Mouse (Mus musculus) urinary bladder, adult 18-20 months (tissue): ENCODE data around the gene Gpr146.
A peak's percentile ranks its signal among the peaks of the same experiment; 100 is the strongest.

Experiments used
- DNase-seq, 2 experiments: peaks; one replicate each; pipeline ENCODE4 v3.0.0; 2022; ENCODE audit warnings: low spot score in 2 of 2, mixed read lengths in 2 of 2

Gpr146 gene

DNA sequence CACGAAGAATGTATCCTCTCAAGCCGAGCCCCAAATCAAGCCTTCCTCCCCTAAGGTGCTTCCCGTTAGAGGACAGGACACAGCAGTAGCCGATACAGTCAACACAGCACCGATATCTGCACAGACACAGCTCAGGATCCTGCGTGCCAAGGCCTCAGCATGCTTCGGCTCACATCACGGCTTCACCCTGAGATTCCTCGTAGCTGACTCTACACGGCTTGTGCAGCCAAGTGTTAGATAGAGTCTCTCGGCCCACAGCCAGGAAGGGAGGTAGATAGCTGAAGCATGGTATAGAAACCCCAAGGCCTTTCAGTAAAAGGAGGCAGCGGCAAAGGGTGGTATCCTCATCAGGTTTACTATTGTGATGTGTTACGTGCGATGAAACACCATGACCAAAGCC lies 22.5 kb downstream of the Gpr146 start:
- DNase-seq: no peak

GRCm38 (mm10) chr5:139402106-139402505 lies 24.6 kb downstream of the Gpr146 start:
- no peak for DNase-seq

DNA sequence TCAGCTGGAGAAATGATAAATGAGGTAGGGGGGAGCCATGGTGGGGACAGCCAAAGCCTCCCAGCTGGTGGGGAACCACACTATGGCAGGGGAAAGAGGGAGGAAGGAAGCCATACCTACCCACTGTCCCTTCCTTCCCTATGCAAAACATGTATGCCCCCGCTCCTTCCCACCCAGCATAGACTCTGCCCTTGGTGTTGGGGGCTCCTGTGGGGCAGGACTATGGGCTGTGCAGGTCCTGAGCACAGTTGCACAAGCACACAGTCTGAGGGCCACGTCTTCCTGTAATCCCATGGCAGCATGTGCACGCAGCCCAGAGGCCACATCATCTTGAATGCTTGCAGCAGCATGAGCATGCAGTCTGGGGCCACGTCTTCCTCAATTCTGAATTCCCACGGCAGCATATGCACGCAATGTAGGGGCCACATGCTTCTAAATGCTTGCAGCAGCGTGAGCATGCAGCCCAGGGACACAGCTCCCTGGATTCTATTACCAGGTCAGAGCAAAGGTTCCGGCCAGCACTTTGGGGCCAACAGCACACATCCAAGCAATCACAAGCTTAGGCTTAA lies 26.3 kb downstream of the Gpr146 start:
- no peak for DNase-seq

DNA sequence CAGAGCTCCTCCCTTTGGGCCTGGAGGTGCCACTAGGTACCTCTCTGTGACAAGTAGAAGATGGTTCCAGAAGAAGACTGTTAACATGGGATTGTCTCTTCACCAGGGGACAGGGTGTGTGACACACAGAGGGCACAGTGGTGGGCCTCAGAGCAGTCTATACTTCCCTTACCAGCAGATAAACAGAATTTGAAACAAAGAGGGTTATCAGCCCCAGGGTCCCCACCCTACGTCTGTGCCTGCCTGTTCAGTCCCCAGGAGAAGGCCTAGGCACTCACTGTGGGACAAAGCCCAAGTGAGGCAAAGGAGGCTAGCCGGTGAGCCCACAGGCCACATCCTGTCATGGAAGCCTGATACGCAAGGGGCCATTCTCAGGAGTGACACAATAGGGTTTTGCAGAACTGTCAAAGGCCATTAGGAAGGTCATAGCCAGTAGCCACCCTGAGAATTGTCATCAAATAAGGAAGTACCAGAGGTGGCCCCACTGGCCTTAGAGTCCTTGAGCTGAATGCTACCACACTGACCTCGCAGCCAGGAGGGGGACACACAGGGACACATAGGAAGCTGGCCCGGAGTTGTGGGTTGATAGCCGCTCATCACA lies 27.4 kb downstream of the Gpr146 start, which contains the start of gene C130050O18Rik:
TSS of gene C130050O18Rik (plus strand) at position 480 of the 601 bp plus-strand sequence.
- no peak for DNase-seq

GRCm38 (mm10) chr5:139405478-139405877 lies 28.0 kb downstream of the Gpr146 start:
- DNase-seq: no peak

- DNase-seq: no peak
These were observed 28.5 kb downstream of the Gpr146 start for GRCm38 (mm10) chr5:139405953-139406352.

DNA sequence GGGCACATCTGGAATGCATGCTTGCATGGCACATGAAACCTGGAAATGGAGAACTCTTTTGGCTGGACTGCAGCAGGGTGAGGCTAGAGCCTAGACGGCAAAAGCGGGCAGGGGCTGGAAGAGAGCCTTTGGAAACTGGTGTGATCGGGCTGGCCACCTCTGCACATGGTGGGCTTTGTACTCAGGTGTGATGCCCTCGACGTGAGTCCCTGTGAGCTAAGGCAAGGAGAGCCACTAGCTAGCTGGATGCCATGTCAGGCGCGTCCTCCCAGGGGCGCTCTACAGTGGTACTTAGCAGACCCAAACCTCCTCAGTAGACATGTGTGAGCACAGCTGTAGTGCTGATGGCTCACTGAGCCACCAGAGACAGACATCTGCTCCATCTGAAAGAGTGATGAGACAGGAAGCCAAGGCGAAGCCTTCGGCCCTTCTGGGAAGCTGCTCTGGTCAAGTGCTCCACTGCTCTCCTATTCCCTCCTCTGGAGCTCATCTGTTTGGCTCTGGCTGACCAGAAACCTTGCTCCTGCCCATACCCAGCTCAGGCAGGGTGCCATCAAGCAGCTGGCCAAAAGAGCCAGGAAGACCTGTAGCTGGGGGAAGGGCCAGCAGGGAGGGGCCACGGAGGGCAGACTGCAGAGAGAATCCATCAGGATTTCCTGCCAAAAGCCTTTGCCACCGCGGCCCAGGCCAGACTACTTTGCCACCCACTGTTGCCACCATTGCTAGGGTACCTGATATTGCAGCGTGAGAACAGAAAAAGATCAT lies 29.8 kb downstream of the Gpr146 start:
- no peak for DNase-seq

DNA sequence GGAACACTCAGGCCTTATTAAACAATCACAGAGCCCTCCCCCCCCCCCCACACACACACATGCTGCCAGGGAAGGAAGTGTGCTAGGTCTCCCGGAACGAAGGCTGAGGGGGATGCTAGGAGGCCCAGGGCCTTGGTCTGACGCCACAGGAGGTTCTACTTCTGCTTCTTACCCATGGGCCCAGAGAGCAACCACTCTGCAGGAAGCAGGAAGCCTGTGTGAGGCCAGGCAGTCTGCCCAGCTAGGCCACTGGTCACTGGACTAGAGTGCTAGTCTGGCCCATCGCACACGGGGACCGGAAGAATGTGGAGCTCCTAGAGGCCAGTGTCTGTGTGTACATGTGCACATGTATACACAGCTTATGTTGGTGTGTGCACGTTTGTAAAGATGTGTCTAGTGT lies 31.0 kb downstream of the Gpr146 start:
- no peak for DNase-seq

- DNase-seq: peak; percentile 42 to 72
These were observed 31.9 kb downstream of the Gpr146 start for GRCm38 (mm10) chr5:139409412-139409811.

GRCm38 (mm10) chr5:139410056-139410455 lies 32.6 kb downstream of the Gpr146 start:
- no peak for DNase-seq

- DNase-seq: no peak
These were observed 33.6 kb downstream of the Gpr146 start for GRCm38 (mm10) chr5:139411117-139411516.

DNA sequence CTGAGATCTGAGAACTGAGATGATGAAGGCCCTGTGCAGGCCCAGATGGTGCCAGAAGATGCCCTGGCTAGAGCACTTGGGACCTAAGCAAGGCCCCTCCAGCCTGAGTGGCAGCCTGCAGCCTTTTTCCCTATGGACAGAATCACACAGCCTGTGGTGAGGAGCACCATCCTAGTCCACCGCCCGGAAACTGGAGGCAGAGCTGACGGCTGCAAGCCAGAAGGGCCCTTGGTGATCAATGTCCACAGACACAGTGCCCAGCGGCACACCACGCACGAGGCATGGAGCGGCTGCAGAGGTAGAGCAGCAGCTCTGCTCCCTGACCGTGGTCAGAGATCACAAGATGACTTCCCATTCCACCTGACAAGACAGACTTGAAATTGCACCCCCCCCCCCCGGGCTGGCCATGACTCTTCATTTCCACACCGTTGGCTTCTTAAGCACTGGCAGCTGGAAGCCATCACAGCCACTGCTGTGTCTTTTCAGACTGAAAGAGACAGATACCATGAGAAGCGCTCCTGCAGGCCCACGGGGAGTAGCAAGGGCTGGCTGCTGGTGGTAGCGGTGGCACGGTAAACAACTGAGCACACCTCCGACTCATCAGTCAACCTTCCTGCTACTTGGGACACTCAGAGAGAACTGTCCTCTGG lies 34.3 kb downstream of the Gpr146 start:
- no peak for DNase-seq

DNA sequence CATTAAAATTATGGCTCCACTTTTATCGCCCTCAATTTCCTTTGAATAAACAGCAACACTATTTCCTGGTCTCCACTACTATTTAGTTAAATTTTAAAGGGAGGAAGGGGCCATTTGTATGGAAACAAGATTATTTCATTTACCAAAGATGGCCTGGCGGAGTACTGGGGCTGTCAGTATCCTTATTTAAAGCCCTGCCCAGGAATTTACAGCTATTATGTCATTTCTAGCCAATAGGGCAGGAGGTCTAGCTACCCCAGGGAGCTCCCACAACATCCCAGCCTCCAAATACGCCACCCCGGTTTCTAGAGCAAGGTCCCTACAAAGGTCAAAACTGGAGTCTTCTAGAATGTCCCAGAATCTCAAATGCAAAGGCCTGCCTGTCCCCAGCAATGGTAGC lies 36.0 kb downstream of the Gpr146 start:
- DNase-seq: no peak

- no peak for DNase-seq
These were observed 37.5 kb downstream of the Gpr146 start for GRCm38 (mm10) chr5:139415001-139415400.

- no peak for DNase-seq
These were observed 39.4 kb downstream of the Gpr146 start for GRCm38 (mm10) chr5:139416942-139417341.

DNA sequence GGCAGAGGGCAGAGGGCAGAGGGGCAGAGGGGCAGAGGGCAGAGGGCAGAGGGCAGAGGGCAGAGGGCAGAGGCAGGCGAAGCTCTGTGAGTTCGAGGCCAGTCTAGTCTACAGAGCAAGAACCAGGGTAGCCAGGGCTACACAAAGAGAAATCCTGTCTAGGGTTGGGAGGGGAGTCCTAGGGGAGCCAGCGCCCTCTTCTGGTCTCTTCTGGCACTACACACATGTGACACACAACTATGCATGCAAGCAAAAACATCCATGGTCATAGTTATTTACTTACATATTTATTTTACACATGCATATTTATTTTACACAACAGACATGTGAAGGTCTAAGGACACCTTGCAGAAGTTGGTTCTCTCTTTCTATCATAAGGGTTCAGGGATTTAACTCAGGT lies 40.0 kb downstream of the Gpr146 start:
- no peak for DNase-seq

GRCm38 (mm10) chr5:139418110-139418509 lies 40.6 kb downstream of the Gpr146 start:
- DNase-seq: no peak

- no peak for DNase-seq
These were observed 41.1 kb downstream of the Gpr146 start for GRCm38 (mm10) chr5:139418633-139419032.

DNA sequence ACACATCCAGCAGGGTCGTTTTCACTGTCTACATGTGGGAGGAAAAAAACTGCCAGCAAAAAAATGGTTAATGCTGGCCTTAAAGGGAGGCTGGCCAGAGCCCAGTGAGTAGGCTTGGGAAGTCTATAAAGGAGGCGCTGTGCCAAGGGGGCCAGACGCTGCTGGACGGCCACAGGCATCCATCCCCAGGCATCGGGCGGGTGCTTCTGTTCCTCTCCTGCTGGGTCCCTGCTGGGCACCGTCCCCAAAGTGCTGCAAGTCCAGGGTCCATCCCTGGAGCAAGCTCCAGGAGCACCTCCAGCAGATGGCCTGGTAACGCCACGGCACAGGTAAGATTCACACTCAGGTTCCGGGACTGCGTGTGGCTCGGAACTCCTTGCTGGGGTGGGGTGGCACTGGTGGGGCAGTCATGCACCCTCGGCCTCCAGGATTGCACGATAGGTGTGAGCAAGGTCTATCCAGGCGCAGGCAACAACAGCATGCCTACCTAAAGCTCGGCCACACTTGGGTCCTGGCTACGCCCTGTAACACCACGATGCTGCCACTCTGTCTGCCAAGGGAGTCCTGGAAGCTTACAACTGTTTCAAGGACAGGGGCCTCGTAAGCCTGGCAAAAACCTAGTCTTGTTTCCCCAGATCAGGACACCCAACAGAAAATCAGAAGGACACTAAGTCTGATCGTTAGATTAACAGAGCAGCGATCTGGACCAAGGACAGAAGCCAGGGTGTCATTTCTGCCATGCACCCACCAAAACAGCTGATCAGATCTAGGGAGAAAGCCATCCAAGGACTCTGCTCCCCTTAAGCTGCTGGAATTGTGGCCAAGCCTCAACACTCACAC lies 45.7 kb downstream of the Gpr146 start, which contains the start of gene Gper1:
TSS of gene Gper1 (plus strand) at position 126 of the 840 bp plus-strand sequence.
- DNase-seq: no peak

GRCm38 (mm10) chr5:139425198-139425597 lies 47.7 kb downstream of the Gpr146 start:
- no peak for DNase-seq

DNA sequence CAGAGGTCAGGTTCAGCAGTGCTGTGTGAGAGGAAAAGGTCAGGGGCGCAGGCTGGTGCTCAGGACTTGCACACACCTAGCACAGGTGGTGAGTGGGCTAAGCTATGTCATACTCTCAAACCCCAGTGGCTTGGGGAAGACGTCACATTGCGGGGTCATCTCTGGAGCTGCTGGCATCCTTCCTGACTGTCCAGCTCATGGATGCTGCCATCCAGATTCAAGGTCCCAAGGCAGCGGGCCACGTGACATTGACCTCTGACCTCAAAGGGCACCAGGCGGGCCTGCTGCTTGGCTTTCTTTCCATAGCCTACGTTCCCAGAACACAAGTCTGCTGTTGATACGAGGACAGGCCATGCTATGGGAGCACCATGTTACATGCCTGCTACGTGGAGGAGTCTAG lies 49.5 kb downstream of the Gpr146 start:
- no peak for DNase-seq

GRCm38 (mm10) chr5:139427989-139428388 lies 50.5 kb downstream of the Gpr146 start:
- DNase-seq: no peak
